Mouse (Mus musculus) left cerebral cortex, postnatal 4 days (tissue): ENCODE results near the gene Ppp1r37. TPM values are rescaled to one million over a fixed set of nuclear protein-coding genes. Genes with fewer than 3 reads are reported as not detected.

ENCODE experiments used
- DNase-seq: peaks from one replicate; pipeline ENCODE4 v3.0.0-alpha.2; 2022
- intact Hi-C: fragments of 180-260 bp; cut with DNase I; formaldehyde crosslinking; loops from one replicate; pipeline ENCODE4 v1.15.1; 2025
- total RNA-seq, 2 experiments: library from RNA; stranded (reverse); gene quantifications; 2 replicates each; pipeline ENCODE4 v1.2.3; 2021

The Ppp1r37 gene
- total RNA-seq, 2 experiments from 2014 or later, result 81.1 to 85.1 TPM

GRCm38 (mm10) chr7:19572926-19573775 lies 10.3 kb upstream of the Ppp1r37 start:
- intact Hi-C loops, result no loop called here
- peak; percentile 79 for DNase-seq

GRCm38 (mm10) chr7:19569647-19570046 lies 6.8 kb upstream of the Ppp1r37 start:
- no peak for DNase-seq
- intact Hi-C loops, result no loop called here

GRCm38 (mm10) chr7:19567426-19567825 lies 4.5 kb upstream of the Ppp1r37 start:
- no peak for DNase-seq
- intact Hi-C loops, result no loop called here

- intact Hi-C loops, result no loop called here
- no peak for DNase-seq
Measured at GRCm38 (mm10) chr7:19565803-19566202, 2.9 kb upstream of the Ppp1r37 start.

- intact Hi-C loops, result no loop called here
- no peak for DNase-seq
Measured at GRCm38 (mm10) chr7:19564455-19564854, 1.6 kb upstream of the Ppp1r37 start.

- no peak for DNase-seq
- intact Hi-C loops, result no loop called here
Measured at GRCm38 (mm10) chr7:19563884-19564283, 1.0 kb upstream of the Ppp1r37 start.

- DNase-seq, result peak; percentile 97
- intact Hi-C loops, result no loop called here
Measured at GRCm38 (mm10) chr7:19561765-19562642, 872 bp downstream of the Ppp1r37 start.

- DNase-seq, result no peak
- intact Hi-C loops, result no loop called here
Measured at GRCm38 (mm10) chr7:19561431-19561764, 1.5 kb downstream of the Ppp1r37 start.

GRCm38 (mm10) chr7:19560491-19561260 lies 2.2 kb downstream of the Ppp1r37 start:
- intact Hi-C loops, result no loop called here

GRCm38 (mm10) chr7:19558965-19559364 lies 3.9 kb downstream of the Ppp1r37 start:
- intact Hi-C loops, result loop anchor here (5.0 kb wide), 1 partner anchor 92 kb away; no protein-coding TSS in a partner anchor
- no peak for DNase-seq

More at GRCm38 (mm10) chr7:19560491-19561260, 2.2 kb downstream of the Ppp1r37 start:
- DNase-seq, result no peak

- DNase-seq, result no peak
- intact Hi-C loops, result loop anchor here (5.0 kb wide), 1 partner anchor 91 kb away; no protein-coding TSS in a partner anchor
Measured at GRCm38 (mm10) chr7:19557982-19558900, 4.6 kb downstream of the Ppp1r37 start.

GRCm38 (mm10) chr7:19557086-19557485 lies 5.8 kb downstream of the Ppp1r37 start:
- DNase-seq, result no peak
- intact Hi-C loops, result loop anchor here (5.0 kb wide), 1 partner anchor 90 kb away; no protein-coding TSS in a partner anchor

GRCm38 (mm10) chr7:19554168-19554567 lies 8.7 kb downstream of the Ppp1r37 start:
- intact Hi-C loops, result no loop called here
- DNase-seq, result no peak

GRCm38 (mm10) chr7:19552443-19552842 lies 10.4 kb downstream of the Ppp1r37 start:
- intact Hi-C loops, result no loop called here
- no peak for DNase-seq

GRCm38 (mm10) chr7:19551634-19552033 lies 11.2 kb downstream of the Ppp1r37 start:
- DNase-seq, result no peak
- intact Hi-C loops, result no loop called here

- DNase-seq, result no peak
- intact Hi-C loops, result no loop called here
Measured at GRCm38 (mm10) chr7:19549394-19549793, 13.5 kb downstream of the Ppp1r37 start.

GRCm38 (mm10) chr7:19547344-19547969 lies 15.4 kb downstream of the Ppp1r37 start:
- intact Hi-C loops, result no loop called here
- no peak for DNase-seq

- intact Hi-C loops, result no loop called here
- no peak for DNase-seq
Measured at GRCm38 (mm10) chr7:19546007-19546406, 16.9 kb downstream of the Ppp1r37 start.

GRCm38 (mm10) chr7:19543584-19543983 lies 19.3 kb downstream of the Ppp1r37 start:
- intact Hi-C loops, result no loop called here

More at GRCm38 (mm10) chr7:19543584-19543983, 19.3 kb downstream of the Ppp1r37 start:
- no peak for DNase-seq
